Mouse (Mus musculus) liver, embryonic 13.5 days (tissue): Measurements from ENCODE around the gene E030030I06Rik. TPM values are rescaled to one million over a fixed set of nuclear protein-coding genes. Genes with fewer than 3 reads are reported as not detected.
"Not testable (repeated sequence)": the region's sequence is repeated elsewhere in the genome, so short reads cannot be mapped to it uniquely, and the experiment has no call there.

Experiments used
- ATAC-seq: fragments of 200-750 bp; cut with Nextera tagmentation; 2 replicates; pipeline ENCODE4 v1.8.0; 2017; ENCODE audit warnings: low read depth, mild to moderate bottlenecking, moderate number of reproducible peaks, moderate library complexity
- DNase-seq: peaks from one replicate; pipeline ENCODE4 v3.0.0; 2022
- H3K27ac ChIP-seq: fragments of 300-500 bp; sonication (generic); 2 replicates; pipeline ENCODE4 v1.5.1; 2015; ENCODE audit warnings: moderate library complexity, mild to moderate bottlenecking, inconsistent platforms
- H3K27me3 ChIP-seq: fragments of 300-500 bp; sonication (generic); 2 replicates; pipeline ENCODE4 v1.6.1; 2015; ENCODE audit warnings: mild to moderate bottlenecking, inconsistent platforms
- H3K36me3 ChIP-seq: fragments of 300-500 bp; sonication (generic); 2 replicates; pipeline ENCODE4 v1.6.1; 2015; ENCODE audit warnings: mild to moderate bottlenecking, inconsistent platforms
- H3K4me1 ChIP-seq: fragments of 300-500 bp; sonication (generic); replicated peaks from 2 replicates; pipeline ENCODE4 v1.6.1; 2015; ENCODE audit warnings: inconsistent platforms
- H3K4me2 ChIP-seq: fragments of 300-500 bp; sonication (generic); 2 replicates; pipeline ENCODE4 v1.6.1; 2015; ENCODE audit warnings: inconsistent platforms, mild to moderate bottlenecking, moderate library complexity
- H3K4me3 ChIP-seq: fragments of 300-500 bp; sonication (generic); replicated peaks from 2 replicates; pipeline ENCODE4 v1.5.1; 2015; ENCODE audit warnings: mild to moderate bottlenecking, inconsistent platforms
- H3K9ac ChIP-seq: fragments of 300-500 bp; sonication (generic); 2 replicates; pipeline ENCODE4 v1.6.1; 2015; ENCODE audit warnings: mild to moderate bottlenecking, inconsistent platforms
- H3K9me3 ChIP-seq: fragments of 300-500 bp; sonication (generic); replicated peaks from 2 replicates; pipeline ENCODE4 v1.6.1; 2016; ENCODE audit warnings: inconsistent platforms
- WGBS: fragments of 180-500 bp; shearing (Covaris S2); methylation state at CpG from one replicate; pipeline ENCODE4 v1.1.7; 2015; ENCODE audit not compliant: insufficient replicate concordance; 5-methylcytosine and 5-hydroxymethylcytosine counted together
- polyA plus RNA-seq: library from polyadenylated mRNA; unstranded; fragments of >200 nt; fragmentation: Nextera tagmentation; extraction: Ambion mirVana; gene quantifications from 2 replicates; pipeline ENCODE4 v1.2.1, GENCODE M21; 2015

The E030030I06Rik gene
- polyA plus RNA-seq, 1 experiment from 2014 or later = 3.0 TPM

- not testable (repeated sequence) for H3K9me3 ChIP-seq, H3K4me3 ChIP-seq, H3K4me2 ChIP-seq, H3K27ac ChIP-seq, H3K9ac ChIP-seq, H3K4me1 ChIP-seq, ATAC-seq, H3K36me3 ChIP-seq
- peaks cover 26% of the 10 kb centered on the region for H3K27me3 ChIP-seq
- peak; percentile 33 for DNase-seq
- WGBS = 26% methylated on average over 16 of the region's 16 CpGs
These were observed 14.9 kb upstream of the E030030I06Rik start for GRCm38 (mm10) chr10:22163705-22164583.

- not testable (repeated sequence) for ATAC-seq, H3K36me3 ChIP-seq, H3K27ac ChIP-seq, DNase-seq, H3K9me3 ChIP-seq, H3K4me2 ChIP-seq, H3K4me3 ChIP-seq, H3K9ac ChIP-seq, H3K4me1 ChIP-seq
- H3K27me3 ChIP-seq = peaks cover 33% of the 10 kb centered on the region
- 15% methylated on average over 9 of the region's 9 CpGs for WGBS
These were observed 14.2 kb upstream of the E030030I06Rik start for GRCm38 (mm10) chr10:22163279-22163678.

GRCm38 (mm10) chr10:22159581-22160140 lies 10.6 kb upstream of the E030030I06Rik start:
- H3K4me2 ChIP-seq = no peak overlapping the region
- H3K36me3 ChIP-seq = no peaks in the 10 kb centered on the region
- DNase-seq (no peak), ATAC-seq (no peak)
- no peaks in the 10 kb centered on the region for H3K9me3 ChIP-seq
- H3K27me3 ChIP-seq = peaks cover 67% of the 10 kb centered on the region
- no peak overlapping the region for H3K4me3 ChIP-seq
- no peak overlapping the region for H3K27ac ChIP-seq
- no peaks in the 10 kb centered on the region for H3K4me1 ChIP-seq
- WGBS = 4% methylated on average over 23 of the region's 23 CpGs
- H3K9ac ChIP-seq = no peak overlapping the region

GRCm38 (mm10) chr10:22159131-22159561 lies 10.1 kb upstream of the E030030I06Rik start:
- DNase-seq (no peak), ATAC-seq (no peak)
- no peak overlapping the region for H3K27ac ChIP-seq
- WGBS = under 1% methylated on average over 24 of the region's 24 CpGs
- no peaks in the 10 kb centered on the region for H3K36me3 ChIP-seq
- H3K27me3 ChIP-seq = peaks cover 73% of the 10 kb centered on the region
- no peaks in the 10 kb centered on the region for H3K4me1 ChIP-seq
- H3K9me3 ChIP-seq = no peaks in the 10 kb centered on the region
- peak overlapping the region; percentile 6; the same call in 1 of the 2 replicates for H3K4me2 ChIP-seq
- no peak overlapping the region for H3K4me3 ChIP-seq
- H3K9ac ChIP-seq = no peak overlapping the region

GRCm38 (mm10) chr10:22158310-22158999 lies 9.4 kb upstream of the E030030I06Rik start, which contains the start of the genes Raet1e and H60b:
Gene Raet1e (plus strand): TSS chr10:22158569.
Gene H60b (plus strand): TSS chr10:22158586.
- Histone ChIP-seq H3K4me3 (peak within 1 kb of the TSS; percentile 29), H3K27me3 (peaks cover 80% of the 10 kb centered on the region), H3K4me2 (peak within 1 kb of the TSS; percentile 38)
- WGBS = 1% methylated on average over 48 of the region's 48 CpGs
- H3K27ac ChIP-seq, H3K9ac ChIP-seq, ATAC-seq, H3K36me3 ChIP-seq, H3K9me3 ChIP-seq, DNase-seq, H3K4me1 ChIP-seq: not testable (repeated sequence)

GRCm38 (mm10) chr10:22154871-22155799 lies 6.1 kb upstream of the E030030I06Rik start:
- Histone ChIP-seq H3K4me3 (no peak overlapping the region), H3K4me1 (peaks cover 2% of the 10 kb centered on the region; the same call in 1 of the 2 replicates), H3K4me2 (no peak overlapping the region), H3K9ac (no peak overlapping the region), H3K27me3 (peaks cover 95% of the 10 kb centered on the region), H3K9me3 (no peaks in the 10 kb centered on the region), H3K36me3 (no peaks in the 10 kb centered on the region), H3K27ac (no peak overlapping the region)
- no peak for DNase-seq
- WGBS = 20% methylated on average over 3 of the region's 3 CpGs
- no peak for ATAC-seq

- not testable (repeated sequence) for ATAC-seq, H3K36me3 ChIP-seq, H3K27ac ChIP-seq, DNase-seq, H3K9ac ChIP-seq, H3K4me1 ChIP-seq, H3K9me3 ChIP-seq
- Histone ChIP-seq H3K4me2 (0 out of 2 replicates have a peak overlapping the region, but pooled peaks have one; percentile 29), H3K27me3 (peaks cover 95% of the 10 kb centered on the region), H3K4me3 (peak overlapping the region; percentile 18; the same call in 1 of the 2 replicates)
- WGBS = under 1% methylated on average over 38 of the region's 38 CpGs
These were observed 5.1 kb upstream of the E030030I06Rik start for GRCm38 (mm10) chr10:22154127-22154526.

- H3K4me1 ChIP-seq, H3K27ac ChIP-seq, H3K36me3 ChIP-seq, H3K4me3 ChIP-seq, H3K4me2 ChIP-seq, H3K9ac ChIP-seq, ATAC-seq, H3K9me3 ChIP-seq, DNase-seq: not testable (repeated sequence)
- peaks cover 95% of the 10 kb centered on the region for H3K27me3 ChIP-seq
- WGBS = 11% methylated on average over 7 of the region's 7 CpGs
These were observed 4.1 kb upstream of the E030030I06Rik start for GRCm38 (mm10) chr10:22153147-22153690.

- H3K4me3 ChIP-seq, H3K4me1 ChIP-seq, H3K9ac ChIP-seq, H3K36me3 ChIP-seq, ATAC-seq, H3K9me3 ChIP-seq, DNase-seq, H3K27ac ChIP-seq, H3K4me2 ChIP-seq: not testable (repeated sequence)
- 5% methylated on average over 11 of the region's 11 CpGs for WGBS
- peaks cover 87% of the 10 kb centered on the region for H3K27me3 ChIP-seq
These were observed 3.0 kb upstream of the E030030I06Rik start for GRCm38 (mm10) chr10:22151863-22152640.
